Mouse (Mus musculus) megakaryocyte, embryonic 14.5 days (primary cell): ENCODE measurements around the gene Fau.
A peak's percentile ranks its signal among the peaks of the same experiment; 100 is the strongest.

ENCODE experiments used
- FLI1 ChIP-seq: IDR thresholded peaks from 2 replicates; pipeline ENCODE4 v1.6.1; 2012; ENCODE audit warnings: low read length, inconsistent platforms, mixed read lengths
- GATA1 ChIP-seq: IDR thresholded peaks from 3 replicates; pipeline ENCODE4 v1.6.1; 2012; ENCODE audit warnings: mixed read lengths, low read length, inconsistent platforms, borderline replicate concordance

GRCm38 (mm10) chr19:6084478-6085248 lies 27.0 kb downstream of the Fau start, which contains the start of the genes Zfpl1 and Cdca5:
- TF ChIP-seq FLI1, result peak; percentile 100; the same call in 1 of the 2 replicates
- no peak for TF ChIP-seq GATA1
